Mouse (Mus musculus) leukemia stem cell, adult 10-12 weeks (primary cell): ENCODE results near the gene Slc39a9. TPM values are rescaled to one million over a fixed set of nuclear protein-coding genes. Genes with fewer than 3 reads are reported as not detected.

ENCODE experiments used
- polyA plus RNA-seq: library from polyadenylated mRNA; stranded (reverse); fragments of >175 nt; gene quantifications from 2 replicates; pipeline ENCODE4 v1.2.3, GENCODE M21; 2012; ENCODE audit warnings: low replicate concordance

Slc39a9 gene
- polyA plus RNA-seq, result 3.0 and 13.0 TPM in 2 replicates

DNA sequence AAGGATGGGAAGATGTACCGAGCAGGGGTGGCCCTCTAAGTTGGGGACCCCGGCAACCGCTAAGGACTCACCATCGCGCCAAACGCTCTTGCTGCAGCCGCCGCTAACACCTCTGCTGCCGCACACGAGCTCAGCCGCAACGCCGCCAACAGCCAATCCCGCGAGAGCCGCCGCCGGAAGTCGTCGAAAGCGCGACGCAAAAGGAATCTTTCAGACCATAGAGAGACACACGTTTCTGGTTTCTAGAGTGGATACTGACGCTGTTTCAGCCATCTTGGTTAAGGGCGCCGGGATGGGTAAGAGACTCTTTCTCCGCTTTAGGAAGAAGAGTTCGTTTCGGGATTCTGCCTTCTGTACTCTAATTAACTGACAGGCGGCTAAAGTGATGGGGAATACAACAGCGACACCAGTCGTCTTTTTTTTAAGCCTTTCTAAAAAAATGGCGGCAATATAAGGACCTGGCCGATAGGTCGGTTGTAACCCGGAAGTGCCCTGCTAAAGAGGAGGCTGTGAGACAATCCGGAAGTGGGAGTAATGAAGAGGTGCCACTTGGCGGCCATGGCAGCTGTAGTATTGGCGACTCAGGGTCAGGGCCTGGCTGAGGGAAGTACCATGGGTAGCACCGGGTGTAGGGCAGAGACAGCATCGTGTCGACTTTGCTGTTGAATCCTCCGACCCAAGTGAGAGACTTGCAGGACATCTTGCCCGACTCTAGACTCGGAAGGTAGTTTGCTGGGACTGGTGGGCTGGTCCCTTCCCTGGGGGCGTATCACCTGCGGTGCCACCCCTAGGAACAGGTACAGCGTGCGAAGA is at the start of gene Slc39a9, which contains the start of gene Erh:
Gene Slc39a9 (plus strand): TSS at position 191 of the 813 bp plus-strand sequence.
Gene Erh (minus strand): TSS at position 649 of the 813 bp plus-strand sequence.

GRCm38 (mm10) chr12:80692269-80692972 is 48.7 kb downstream of the Slc39a9 start, which contains the start of gene Plekhd1:
TSS of gene Plekhd1 (plus strand) at chr12:80692591.

Other genes with a start within 250 kb of the Slc39a9 start
- 8.7 and 10.3 TPM in 2 replicates for gene Dcaf5, start 207.3 kb upstream of the Slc39a9 start, polyA plus RNA-seq
- gene Exd2, start 180.8 kb upstream of the Slc39a9 start, polyA plus RNA-seq, result 1.2 and 2.3 TPM in 2 replicates
- 0.08 TPM in 1 of 2 replicates, not detected in the other for gene Galnt16, start 125.6 kb upstream of the Slc39a9 start, polyA plus RNA-seq
- gene Erh, start 458 bp downstream of the Slc39a9 start, polyA plus RNA-seq, result 2.7 and 18.9 TPM in 2 replicates
- 0.06 and 0.13 TPM in 2 replicates for gene Plekhd1, start 48.7 kb downstream of the Slc39a9 start, polyA plus RNA-seq
- not detected in 2 replicates for gene Ccdc177, start 116.8 kb downstream of the Slc39a9 start, polyA plus RNA-seq
- 15.4 and 32.6 TPM in 2 replicates for gene Susd6, start 146.6 kb downstream of the Slc39a9 start, polyA plus RNA-seq